Mouse (Mus musculus) limb, embryonic 12.5 days (tissue): ENCODE results near the gene Camta1. TPM values are rescaled to one million over a fixed set of nuclear protein-coding genes. Genes with fewer than 3 reads are reported as not detected.

ENCODE experiments used
- ATAC-seq: fragments of 200-750 bp; cut with Nextera tagmentation; 2 replicates; pipeline ENCODE4 v1.8.0; 2017; ENCODE audit warnings: low read depth, moderate TSS enrichment; ENCODE audit not compliant: insufficient number of reproducible peaks, insufficient read depth, low FRiP score, low TSS enrichment
- H3K27ac ChIP-seq: fragments of 300-500 bp; sonication (generic); 2 replicates; pipeline ENCODE4 v1.5.1; 2016; ENCODE audit warnings: mild to moderate bottlenecking, moderate library complexity
- H3K27me3 ChIP-seq: fragments of 300-500 bp; sonication (generic); 2 replicates; pipeline ENCODE4 v1.6.1; 2016; ENCODE audit warnings: mild to moderate bottlenecking, moderate library complexity
- H3K36me3 ChIP-seq: fragments of 300-500 bp; sonication (generic); 2 replicates; pipeline ENCODE4 v1.6.1; 2016; ENCODE audit warnings: mild to moderate bottlenecking, moderate library complexity
- H3K4me1 ChIP-seq: fragments of 300-500 bp; sonication (generic); replicated peaks from 2 replicates; pipeline ENCODE4 v1.6.1; 2016
- H3K4me2 ChIP-seq: fragments of 300-500 bp; sonication (generic); 2 replicates; pipeline ENCODE4 v1.6.1; 2016; ENCODE audit warnings: mild to moderate bottlenecking, moderate library complexity
- H3K4me3 ChIP-seq: fragments of 300-500 bp; sonication (generic); replicated peaks from 2 replicates; pipeline ENCODE4 v1.5.1; 2016; ENCODE audit warnings: mild to moderate bottlenecking
- H3K9ac ChIP-seq: fragments of 300-500 bp; sonication (generic); replicated peaks from 2 replicates; pipeline ENCODE4 v1.6.1; 2016; ENCODE audit warnings: mild to moderate bottlenecking, moderate library complexity
- H3K9me3 ChIP-seq: fragments of 300-500 bp; sonication (generic); 2 replicates; pipeline ENCODE4 v1.6.1; 2016; ENCODE audit warnings: mild to moderate bottlenecking, moderate library complexity
- WGBS: fragments of 180-500 bp; shearing (Covaris S2); methylation state at CpG from one replicate; pipeline ENCODE4 v1.1.7; 2016; 5-methylcytosine and 5-hydroxymethylcytosine counted together
- polyA plus RNA-seq: library from polyadenylated mRNA; unstranded; fragments of >200 nt; fragmentation: Nextera tagmentation; extraction: Ambion mirVana; gene quantifications from 2 replicates; pipeline ENCODE4 v1.2.1, GENCODE M21; 2016

Camta1 gene
- polyA plus RNA-seq, 1 experiment from 2014 or later: 106 TPM

GRCm38 (mm10) chr4:151437859-151438258 is 423.8 kb downstream of the Camta1 start:
- no peak overlapping the region for H3K4me2 ChIP-seq
- no peak overlapping the region for H3K27ac ChIP-seq
- peaks cover 13% of the 10 kb centered on the region for H3K9me3 ChIP-seq
- 81% methylated on average over 11 of the region's 11 CpGs for WGBS
- no peaks in the 10 kb centered on the region for H3K27me3 ChIP-seq
- no peaks in the 10 kb centered on the region for H3K36me3 ChIP-seq
- peaks cover 18% of the 10 kb centered on the region for H3K4me1 ChIP-seq
- no peak overlapping the region for H3K4me3 ChIP-seq
- H3K9ac ChIP-seq: no peak overlapping the region
- ATAC-seq: no peak

GRCm38 (mm10) chr4:151425133-151425532 is 436.5 kb downstream of the Camta1 start:
- H3K4me1 ChIP-seq: no peaks in the 10 kb centered on the region
- ATAC-seq: no peak

GRCm38 (mm10) chr4:151422922-151423321 is 438.8 kb downstream of the Camta1 start:
- no peak overlapping the region for H3K9ac ChIP-seq
- ATAC-seq: no peak
- WGBS: 79% methylated on average over 4 of the region's 4 CpGs

More at GRCm38 (mm10) chr4:151425133-151425532, 436.5 kb downstream of the Camta1 start:
- 71% methylated on average over 3 of the region's 3 CpGs for WGBS
- H3K27ac ChIP-seq: no peak overlapping the region
- H3K27me3 ChIP-seq: peaks cover 11% of the 10 kb centered on the region
- peaks cover 16% of the 10 kb centered on the region for H3K9me3 ChIP-seq
- H3K4me3 ChIP-seq: no peak overlapping the region
- H3K4me2 ChIP-seq: no peak overlapping the region
- no peaks in the 10 kb centered on the region for H3K36me3 ChIP-seq
- no peak overlapping the region for H3K9ac ChIP-seq

GRCm38 (mm10) chr4:151422361-151422760 is 439.3 kb downstream of the Camta1 start:
- 53% methylated on average over 8 of the region's 8 CpGs for WGBS
- H3K27me3 ChIP-seq: peaks cover 18% of the 10 kb centered on the region
- H3K36me3 ChIP-seq: no peaks in the 10 kb centered on the region
- H3K9ac ChIP-seq: no peak overlapping the region
- H3K9me3 ChIP-seq: peaks cover 5% of the 10 kb centered on the region
- H3K4me1 ChIP-seq: peaks cover 12% of the 10 kb centered on the region
- no peak for ATAC-seq
- H3K4me3 ChIP-seq: no peak overlapping the region
- H3K27ac ChIP-seq: no peak overlapping the region
- no peak overlapping the region for H3K4me2 ChIP-seq

More at GRCm38 (mm10) chr4:151422922-151423321, 438.8 kb downstream of the Camta1 start:
- Histone ChIP-seq H3K9me3 (peaks cover 9% of the 10 kb centered on the region), H3K36me3 (no peaks in the 10 kb centered on the region), H3K27ac (no peak overlapping the region), H3K4me2 (no peak overlapping the region), H3K4me3 (no peak overlapping the region), H3K27me3 (peaks cover 18% of the 10 kb centered on the region), H3K4me1 (peaks cover 7% of the 10 kb centered on the region)

- H3K27ac ChIP-seq: no peak overlapping the region
- no peak for ATAC-seq
- no peak overlapping the region for H3K4me3 ChIP-seq
- 72% methylated on average over 14 of the region's 14 CpGs for WGBS
- H3K4me1 ChIP-seq: peaks cover 14% of the 10 kb centered on the region
- peaks cover 23% of the 10 kb centered on the region for H3K27me3 ChIP-seq
- no peaks in the 10 kb centered on the region for H3K9me3 ChIP-seq
- no peak overlapping the region for H3K4me2 ChIP-seq
- H3K9ac ChIP-seq: no peak overlapping the region
- H3K36me3 ChIP-seq: no peaks in the 10 kb centered on the region
These were observed 443.3 kb downstream of the Camta1 start for GRCm38 (mm10) chr4:151418344-151418875.

GRCm38 (mm10) chr4:151415812-151416211 is 445.9 kb downstream of the Camta1 start:
- no peak overlapping the region for H3K4me3 ChIP-seq
- WGBS: 74% methylated on average over 4 of the region's 4 CpGs
- no peak overlapping the region for H3K4me2 ChIP-seq
- H3K9me3 ChIP-seq: no peaks in the 10 kb centered on the region
- no peak overlapping the region for H3K9ac ChIP-seq
- no peaks in the 10 kb centered on the region for H3K36me3 ChIP-seq
- H3K27ac ChIP-seq: no peak overlapping the region
- ATAC-seq: no peak
- peaks cover 37% of the 10 kb centered on the region for H3K4me1 ChIP-seq
- peaks cover 27% of the 10 kb centered on the region for H3K27me3 ChIP-seq

GRCm38 (mm10) chr4:151415376-151415775 is 446.3 kb downstream of the Camta1 start:
- 91% methylated on average over 16 of the region's 16 CpGs for WGBS
- no peaks in the 10 kb centered on the region for H3K36me3 ChIP-seq
- no peak overlapping the region for H3K27ac ChIP-seq
- no peak overlapping the region for H3K4me2 ChIP-seq
- no peaks in the 10 kb centered on the region for H3K9me3 ChIP-seq
- H3K27me3 ChIP-seq: peaks cover 23% of the 10 kb centered on the region; the same call in 1 of the 2 replicates
- no peak for ATAC-seq
- H3K4me3 ChIP-seq: no peak overlapping the region
- H3K9ac ChIP-seq: no peak overlapping the region
- H3K4me1 ChIP-seq: peaks cover 41% of the 10 kb centered on the region

- H3K36me3 ChIP-seq: no peaks in the 10 kb centered on the region
- peaks cover 45% of the 10 kb centered on the region for H3K4me1 ChIP-seq
- no peak overlapping the region for H3K9ac ChIP-seq
- H3K27me3 ChIP-seq: peaks cover 19% of the 10 kb centered on the region; the same call in 1 of the 2 replicates
- ATAC-seq: no peak
- H3K4me2 ChIP-seq: no peak overlapping the region
- H3K9me3 ChIP-seq: no peaks in the 10 kb centered on the region
- 91% methylated on average over 7 of the region's 7 CpGs for WGBS
- no peak overlapping the region for H3K27ac ChIP-seq
- H3K4me3 ChIP-seq: no peak overlapping the region
These were observed 446.7 kb downstream of the Camta1 start for GRCm38 (mm10) chr4:151414952-151415351.

- Histone ChIP-seq H3K27me3 (0 out of 2 replicates have a peak, but pooled peaks cover 20% of the 10 kb centered on the region), H3K27ac (peak overlapping the region; percentile 62; the same call in 1 of the 2 replicates), H3K4me3 (no peak overlapping the region), H3K9ac (no peak overlapping the region), H3K36me3 (no peaks in the 10 kb centered on the region), H3K4me2 (peak overlapping the region; percentile 39), H3K9me3 (peaks cover 7% of the 10 kb centered on the region; the same call in 1 of the 2 replicates), H3K4me1 (peaks cover 36% of the 10 kb centered on the region)
- peak; percentile 58 for ATAC-seq
- 20% methylated on average over 14 of the region's 14 CpGs for WGBS
These were observed 450.0 kb downstream of the Camta1 start for GRCm38 (mm10) chr4:151411641-151412061.

- H3K36me3 ChIP-seq: no peaks in the 10 kb centered on the region
- 0 out of 2 replicates have a peak overlapping the region, but pooled peaks have one; percentile 62 for H3K27ac ChIP-seq
- H3K4me1 ChIP-seq: peaks cover 36% of the 10 kb centered on the region
- H3K27me3 ChIP-seq: 0 out of 2 replicates have a peak, but pooled peaks cover 20% of the 10 kb centered on the region
- H3K4me2 ChIP-seq: no peak overlapping the region
- 43% methylated on average over 3 of the region's 3 CpGs for WGBS
- H3K4me3 ChIP-seq: no peak overlapping the region
- peaks cover 7% of the 10 kb centered on the region; the same call in 1 of the 2 replicates for H3K9me3 ChIP-seq
- no peak overlapping the region for H3K9ac ChIP-seq
- no peak for ATAC-seq
These were observed 450.7 kb downstream of the Camta1 start for GRCm38 (mm10) chr4:151411016-151411415.

- Histone ChIP-seq H3K4me3 (no peak overlapping the region), H3K36me3 (no peaks in the 10 kb centered on the region), H3K9me3 (peaks cover 7% of the 10 kb centered on the region; the same call in 1 of the 2 replicates), H3K4me2 (no peak overlapping the region), H3K4me1 (peaks cover 41% of the 10 kb centered on the region), H3K27me3 (0 out of 2 replicates have a peak, but pooled peaks cover 20% of the 10 kb centered on the region), H3K9ac (no peak overlapping the region), H3K27ac (no peak overlapping the region)
- no peak for ATAC-seq
- 70% methylated on average over 6 of the region's 6 CpGs for WGBS
These were observed 452.4 kb downstream of the Camta1 start for GRCm38 (mm10) chr4:151409291-151409690.
